Mouse (Mus musculus) kidney, adult 2 months (tissue): ENCODE measurements at regions not wholly inside any gene's neighbourhood (a gene's known extent, or its start where the extent isn't known, plus 50 kb on each side); places are given as distances from the start of the nearest gene placed in this dataset.

ENCODE experiments used
- CTCF ChIP-seq: fragments of 200-500 bp; conservative IDR thresholded peaks from 2 replicates; pipeline ENCODE4 v1.5.1; 2011; ENCODE audit warnings: low read depth, mild to moderate bottlenecking, control low read depth, low read length, moderate library complexity, mixed read lengths; ENCODE audit not compliant: insufficient read depth, insufficient read length
- POLR2A ChIP-seq: fragments of 200-500 bp; IDR thresholded peaks from one replicate; pipeline ENCODE4 v1.6.1; 2011; ENCODE audit warnings: low read depth, low read length, control low read depth

DNA sequence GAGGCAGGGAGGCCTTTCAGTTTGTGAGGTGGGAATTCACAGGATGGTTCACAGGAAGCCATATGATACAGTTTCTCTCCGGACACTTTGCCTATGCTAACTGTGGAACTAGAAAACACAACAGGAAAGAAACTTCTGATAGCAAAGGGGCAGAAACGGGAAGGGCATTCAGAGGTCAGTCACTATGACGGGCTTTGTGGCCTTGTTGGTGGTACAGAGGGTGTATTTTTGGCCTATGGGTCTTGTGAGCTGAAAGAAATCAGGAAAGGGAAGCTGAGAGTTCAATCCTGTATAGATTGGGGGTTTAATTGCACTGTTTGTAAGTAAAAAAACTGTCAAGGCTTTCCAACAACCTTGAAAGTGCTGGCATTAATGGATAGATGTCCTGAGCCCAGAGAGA is 56.5 kb upstream of the Bmp2 start:
- no peak for TF ChIP-seq POLR2A
- no peak for TF ChIP-seq CTCF
